Mouse (Mus musculus): ENCODE data around the gene Trpv2. TPM values are rescaled to one million over a fixed set of nuclear protein-coding genes. Genes with fewer than 3 reads are reported as not detected.

Trpv2 gene
- total and polyA plus RNA-seq, 2 experiments from 2014 or later: 31.0 to 55.4 TPM

DNA sequence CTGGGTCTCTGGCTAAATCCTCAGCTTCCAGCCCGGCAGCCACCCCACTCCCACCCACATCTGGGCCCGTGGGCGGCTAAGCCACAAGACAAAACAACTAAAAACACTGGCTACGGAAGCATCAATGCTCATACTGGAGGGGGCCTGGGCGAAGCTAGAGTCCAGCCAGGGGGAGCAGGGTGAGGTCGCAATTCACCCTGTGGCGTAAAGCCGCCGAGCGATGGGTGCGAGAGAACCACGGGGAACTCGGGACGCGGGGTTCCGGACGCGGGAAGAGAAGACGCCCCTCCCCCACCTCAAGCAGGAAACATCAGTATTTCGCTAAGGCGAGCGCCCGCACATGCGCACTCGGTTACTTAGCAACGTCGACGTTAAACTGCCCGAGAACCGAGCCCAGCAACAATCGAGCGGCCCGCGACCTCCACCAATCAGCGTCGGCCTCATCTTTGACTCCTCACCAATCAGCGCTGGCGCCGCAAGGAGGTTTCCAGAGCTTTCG is 23.5 kb upstream of the Trpv2 start, which contains the start of gene Ubb:
Gene Ubb, plus strand, starts transcription at position 445 of the 499 bp plus-strand sequence.
- Histone ChIP-seq H3K36me3 (ENCODE audit: insufficient read depth, low read length) (peaks cover 6% of the 10 kb centered on the region; the same call in 1 of the 2 replicates), H3K27me3 (ENCODE audit: insufficient read depth, low read length) (no peaks in the 10 kb centered on the region), H3K9me3 (ENCODE audit: low read length) (no peaks in the 10 kb centered on the region), H3K4me1 (ENCODE audit: insufficient read depth, low read length) (peaks cover 24% of the 10 kb centered on the region), H3K9ac (replicated peaks; ENCODE audit: low read length, poor library complexity, severe bottlenecking) (peak within 1 kb of the TSS; percentile 93), H3K27ac (ENCODE audit: low read depth, low read length) (peak within 1 kb of the TSS; percentile 100), H3K4me2 (ENCODE audit: low read depth, low read length, poor library complexity, severe bottlenecking) (peak within 1 kb of the TSS; percentile 74), H3K4me3 (ENCODE audit: low read depth, low read length) (peak within 1 kb of the TSS; percentile 70)
- ATAC-seq (ENCODE audit: low FRiP score) (peak; percentile 95), DNase-seq (ENCODE audit: low spot score) (peak; percentile 100)
- no peak for TF ChIP-seq CTCF (IDR thresholded peaks at IDR 0.05)
- under 1% methylated on average over 40 of the region's 40 CpGs for WGBS

DNA sequence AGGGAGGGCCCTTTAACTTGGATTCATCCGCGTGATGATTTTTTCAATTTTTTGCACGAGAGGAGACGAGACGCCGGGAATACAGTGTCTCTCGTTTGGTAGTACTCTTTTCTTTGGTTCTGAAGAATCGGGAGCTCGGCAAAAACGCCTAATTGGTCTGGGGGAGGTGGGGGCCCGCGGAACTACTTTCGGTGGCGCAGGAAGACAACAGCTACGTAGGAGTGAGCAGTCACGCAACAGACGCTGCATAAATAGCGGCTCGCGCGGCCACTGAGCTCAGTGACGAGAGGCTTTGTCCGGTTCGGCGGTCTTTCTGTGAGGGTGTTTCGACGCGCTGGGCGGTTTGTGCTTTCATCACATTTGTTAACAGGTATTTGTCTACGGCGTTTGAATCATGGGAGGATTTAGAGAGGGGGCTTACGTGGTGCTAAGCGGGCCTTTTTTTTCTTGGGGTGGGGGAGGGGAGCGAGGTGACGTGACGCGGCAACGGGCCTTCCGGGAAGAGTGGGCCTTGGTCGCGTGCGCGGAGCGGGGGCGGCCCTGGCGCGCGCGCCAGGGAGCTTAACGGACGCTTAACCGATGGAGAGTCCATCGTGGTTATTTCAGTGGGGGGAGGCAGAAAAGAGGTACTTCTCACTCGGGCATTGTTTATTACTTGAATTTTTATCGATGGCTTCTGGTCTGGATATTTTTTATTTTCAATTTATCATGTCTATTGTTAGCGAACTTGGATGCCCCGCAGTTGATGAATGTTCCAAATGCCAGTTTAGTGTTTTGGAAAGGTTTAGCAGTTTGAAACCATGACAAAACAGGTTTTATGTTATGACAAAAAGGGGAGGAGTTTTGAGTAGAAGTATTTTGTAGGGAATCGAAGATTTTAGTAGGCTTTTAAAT is 22.8 kb upstream of the Trpv2 start:
- Histone ChIP-seq H3K4me1 (ENCODE audit: insufficient read depth, low read length) (peaks cover 24% of the 10 kb centered on the region), H3K27ac (ENCODE audit: low read depth, low read length) (peak overlapping the region; percentile 89), H3K4me3 (ENCODE audit: low read depth, low read length) (peak overlapping the region; percentile 70), H3K27me3 (ENCODE audit: insufficient read depth, low read length) (no peaks in the 10 kb centered on the region), H3K4me2 (ENCODE audit: low read depth, low read length, poor library complexity, severe bottlenecking) (peak overlapping the region; percentile 47), H3K9me3 (ENCODE audit: low read length) (no peaks in the 10 kb centered on the region), H3K9ac (replicated peaks; ENCODE audit: low read length, poor library complexity, severe bottlenecking) (peak overlapping the region; percentile 71), H3K36me3 (ENCODE audit: insufficient read depth, low read length) (peaks cover 6% of the 10 kb centered on the region; the same call in 1 of the 2 replicates)
- ATAC-seq (ENCODE audit: low FRiP score) (peak; percentile 86), DNase-seq (ENCODE audit: low spot score) (peak; percentile 95)
- no peak for TF ChIP-seq CTCF (IDR thresholded peaks at IDR 0.05)
- under 1% methylated on average over 58 of the region's 58 CpGs for WGBS

DNA sequence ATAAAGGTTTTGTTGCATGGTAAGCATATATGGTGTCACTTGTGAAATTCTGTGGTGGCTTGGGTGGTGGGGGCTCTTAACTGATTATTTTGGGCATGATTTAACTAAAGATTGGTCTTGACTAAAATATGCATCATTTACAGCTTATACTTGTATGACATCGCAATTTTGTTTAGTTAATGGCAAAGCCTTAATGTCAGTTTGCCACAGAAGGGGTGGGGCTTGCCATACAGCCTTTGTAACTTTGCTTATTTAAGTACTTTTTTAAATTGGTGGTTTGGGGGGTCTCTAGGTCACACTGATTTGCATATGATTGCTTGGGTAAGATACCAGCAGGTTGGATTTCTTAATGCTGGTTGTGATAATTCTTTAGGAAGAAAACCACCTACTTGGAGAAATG is 21.1 kb upstream of the Trpv2 start:
- Histone ChIP-seq H3K4me2 (ENCODE audit: low read depth, low read length, poor library complexity, severe bottlenecking) (peak overlapping the region; percentile 89), H3K27me3 (ENCODE audit: insufficient read depth, low read length) (no peaks in the 10 kb centered on the region), H3K27ac (ENCODE audit: low read depth, low read length) (no peak overlapping the region), H3K4me3 (ENCODE audit: low read depth, low read length) (peak overlapping the region; percentile 46), H3K9ac (replicated peaks; ENCODE audit: low read length, poor library complexity, severe bottlenecking) (peak overlapping the region; percentile 44; the same call in 1 of the 2 replicates), H3K36me3 (ENCODE audit: insufficient read depth, low read length) (peaks cover 6% of the 10 kb centered on the region; the same call in 1 of the 2 replicates), H3K4me1 (ENCODE audit: insufficient read depth, low read length) (peaks cover 24% of the 10 kb centered on the region), H3K9me3 (ENCODE audit: low read length) (no peaks in the 10 kb centered on the region)
- 42% methylated on average over 1 of the region's 1 CpGs for WGBS
- DNase-seq (ENCODE audit: low spot score): no peak
- no peak for TF ChIP-seq CTCF (IDR thresholded peaks at IDR 0.05)
- ATAC-seq (ENCODE audit: low FRiP score): no peak

DNA sequence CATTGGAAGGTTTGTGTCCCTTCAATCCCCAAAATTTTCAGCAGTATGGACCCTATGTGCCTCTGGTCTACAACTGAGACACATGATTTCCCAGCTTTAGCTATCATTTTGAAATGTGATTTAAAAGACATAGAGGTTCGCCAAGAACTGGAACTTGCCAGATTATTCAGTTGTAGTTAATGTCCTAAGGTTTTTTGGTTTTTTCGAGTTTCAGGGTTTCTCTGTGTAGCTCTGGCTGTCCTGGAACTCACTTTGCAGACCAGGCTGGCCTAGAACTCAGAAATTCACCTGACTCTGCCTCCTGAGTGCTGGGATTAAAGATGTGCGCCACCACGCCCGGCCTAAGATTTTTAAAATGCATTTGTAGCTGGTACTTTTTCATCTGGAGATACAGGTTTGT is 20.7 kb upstream of the Trpv2 start:
- Histone ChIP-seq H3K9me3 (ENCODE audit: low read length) (no peaks in the 10 kb centered on the region), H3K4me3 (ENCODE audit: low read depth, low read length) (peak overlapping the region; percentile 46), H3K4me1 (ENCODE audit: insufficient read depth, low read length) (peaks cover 24% of the 10 kb centered on the region), H3K27me3 (ENCODE audit: insufficient read depth, low read length) (no peaks in the 10 kb centered on the region), H3K9ac (replicated peaks; ENCODE audit: low read length, poor library complexity, severe bottlenecking) (peak overlapping the region; percentile 44; the same call in 1 of the 2 replicates), H3K4me2 (ENCODE audit: low read depth, low read length, poor library complexity, severe bottlenecking) (peak overlapping the region; percentile 89), H3K36me3 (ENCODE audit: insufficient read depth, low read length) (peaks cover 6% of the 10 kb centered on the region; the same call in 1 of the 2 replicates), H3K27ac (ENCODE audit: low read depth, low read length) (no peak overlapping the region)
- 76% methylated on average over 5 of the region's 5 CpGs for WGBS
- TF ChIP-seq CTCF (IDR thresholded peaks at IDR 0.05): no peak
- ATAC-seq (ENCODE audit: low FRiP score) (no peak), DNase-seq (ENCODE audit: low spot score) (no peak)

DNA sequence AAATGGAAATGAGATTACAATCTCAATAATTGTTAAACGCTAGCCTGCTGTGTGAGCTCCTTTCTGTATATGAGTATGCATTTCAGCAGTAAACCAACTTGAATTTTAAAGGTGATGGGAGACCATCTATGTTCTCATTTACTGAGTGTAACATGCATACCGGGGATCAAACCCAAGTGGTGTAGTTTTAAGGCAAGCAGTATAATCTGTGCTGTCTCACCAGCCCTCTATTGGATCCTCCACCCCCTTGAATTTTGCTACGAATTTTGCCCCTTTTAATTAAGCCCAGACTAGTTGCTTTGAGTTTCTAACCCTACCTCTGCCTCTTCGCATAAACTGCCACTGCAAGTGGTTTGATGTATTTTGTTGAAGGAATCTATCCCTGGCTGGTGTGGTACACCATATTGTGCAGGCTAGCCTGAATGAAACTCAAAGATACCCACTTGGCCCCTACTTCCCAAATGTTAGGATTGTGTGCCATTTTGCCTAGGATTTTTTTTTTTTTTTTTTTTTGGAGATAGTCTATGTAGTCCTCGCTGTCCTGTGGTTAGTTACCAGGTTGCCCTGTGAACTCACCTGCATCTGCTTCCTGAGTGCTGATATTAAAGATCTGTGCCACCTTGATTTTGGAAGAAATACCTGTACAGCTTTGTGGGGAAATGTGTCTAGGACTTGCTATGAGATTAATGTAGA is 20.0 kb upstream of the Trpv2 start:
- no peaks in the 10 kb centered on the region for H3K9me3 ChIP-seq (ENCODE audit: low read length)
- peaks cover 19% of the 10 kb centered on the region for H3K4me1 ChIP-seq (ENCODE audit: insufficient read depth, low read length)
- no peaks in the 10 kb centered on the region for H3K27me3 ChIP-seq (ENCODE audit: insufficient read depth, low read length)
- peak overlapping the region; percentile 24; the same call in 1 of the 2 replicates for H3K9ac ChIP-seq (replicated peaks; ENCODE audit: low read length, poor library complexity, severe bottlenecking)
- H3K4me2 ChIP-seq (ENCODE audit: low read depth, low read length, poor library complexity, severe bottlenecking): peak overlapping the region; percentile 89
- H3K36me3 ChIP-seq (ENCODE audit: insufficient read depth, low read length): peaks cover 6% of the 10 kb centered on the region; the same call in 1 of the 2 replicates
- peak overlapping the region; percentile 46 for H3K4me3 ChIP-seq (ENCODE audit: low read depth, low read length)
- no peak for ATAC-seq (ENCODE audit: low FRiP score)
- no peak overlapping the region for H3K27ac ChIP-seq (ENCODE audit: low read depth, low read length)
- no peak for DNase-seq (ENCODE audit: low spot score)
- no peak for TF ChIP-seq CTCF (IDR thresholded peaks at IDR 0.05)
- WGBS: 65% methylated on average over 5 of the region's 5 CpGs
